Comparison of ENCODE assay signal across 9 mouse cellular contexts in genomic region chr2:131561891-131562585, GRCm38 (mm10). TPM values are rescaled to one million over a fixed set of nuclear protein-coding genes. Genes with fewer than 3 reads are reported as not detected.
DNase-seq lines count a peak whose midpoint lies in the region; TF ChIP-seq lines count a peak whose summit lies in the region.
"Had no signal": no experiment of that assay in that cellular context is flagged by ENCODE, and none has a peak within 500 bp of the region (broad histone marks: within the 10 kb centered on the region; RNA-seq: fewer than 3 reads in every experiment).

Adra1d (minus strand) TSS chr2:131562283.

- H3K27me3 ChIP-seq in myocyte (ENCODE audit: control insufficient read depth, insufficient read depth, insufficient read length), result no peaks in the 10 kb centered on the region

- peak; percentile 29 for DNase-seq in ovary, postnatal 14 days (ENCODE audit: low spot score)
- no peak for DNase-seq in ovary, postnatal 10 days (ENCODE audit: low spot score)
- DNase-seq in embryo, embryonic 11 days, result peak; percentile 49
- peak; percentile 51 to 56 for DNase-seq in heart, postnatal 14 days
- peak in 1 of 2 experiments; percentile 62 for DNase-seq in left cerebral cortex, postnatal 10 days (ENCODE audit: extremely low spot score in 1 of 2, low spot score in 2 of 2)
- no peak for DNase-seq in cerebellum, adult 9-11 months
- no peak for DNase-seq in right cerebral cortex, adult 18-20 months

- intact Hi-C loops in heart, postnatal 14 days (cut with DNase I), result loop anchor here (1.0 to 5.0 kb wide), 4 partner anchors 110 to 390 kb away; partner anchors contain the start of gene Prnd
- intact Hi-C loops in left cerebral cortex, postnatal 10 days (cut with DNase I), result loop anchor here (2.0 to 5.0 kb wide), 3 partner anchors 100 to 251 kb away; no protein-coding TSS in a partner anchor

- no peaks in the 10 kb centered on the region for H3K36me3 ChIP-seq in myocyte (ENCODE audit: control insufficient read depth, insufficient read depth)

- peak within 1 kb of the TSS; percentile 22 for H3K4me3 ChIP-seq in myocyte

- H3K4me2 ChIP-seq in myocyte (ENCODE audit: low read depth), result peak within 1 kb of the TSS; percentile 57

- H3K79me2 ChIP-seq in myocyte (ENCODE audit: control insufficient read depth, insufficient read depth), result no peaks in the 10 kb centered on the region

- H3ac ChIP-seq in myocyte (ENCODE audit: control insufficient read depth, insufficient read length), result peak within 1 kb of the TSS; percentile 42

- TF ChIP-seq POLR2A in myocyte (IDR thresholded peaks at IDR 0.05; ENCODE audit: insufficient read length, low read depth), result no peak

TF ChIP-seq in myocyte, 11 proteins besides CTCF, POLR2A, EP300 and RAD21:
- TF ChIP-seq TCF3 (IDR thresholded peaks at IDR 0.05; ENCODE audit: insufficient read length, low read depth), result no peak
- TF ChIP-seq E2F4 (IDR thresholded peaks at IDR 0.05; ENCODE audit: insufficient read depth), result no peak
- TF ChIP-seq REST (IDR thresholded peaks at IDR 0.05; ENCODE audit: insufficient read depth, insufficient read length), result no peak
- TF ChIP-seq POLR2AphosphoS2 (IDR thresholded peaks at IDR 0.05; ENCODE audit: insufficient read length, low read depth), result no peak
- no peak for TF ChIP-seq MYOG (IDR thresholded peaks at IDR 0.05; ENCODE audit: control insufficient read depth in 1 of 3, insufficient read depth in 1 of 3, insufficient read length in 2 of 3, low read depth in 2 of 3)
- TF ChIP-seq MAX (IDR thresholded peaks at IDR 0.05; ENCODE audit: low read depth), result no peak
- no peak for TF ChIP-seq CEBPB (IDR thresholded peaks at IDR 0.05; ENCODE audit: insufficient read depth, poor library complexity, severe bottlenecking)
- TF ChIP-seq MYOD1 (IDR thresholded peaks at IDR 0.05; ENCODE audit: control insufficient read depth in 1 of 3, insufficient read length in 2 of 3, low read depth in 2 of 3), result peak in 1 of 3 experiments; percentile 10

RNA-seq across cellular contexts. Expression of gene Adra1d, which starts in this region (rescaled TPM):
- total RNA-seq in heart, postnatal 14 days (2021), result 1 to 10 TPM; 4.1 to 4.6 TPM
- total RNA-seq in left cerebral cortex, postnatal 10 days (2021), result 10 to 100 TPM; 17.4 to 20.5 TPM
- polyA plus RNA-seq in myocyte (2012; fragmentation: generic; extraction: Trizol), result 1.4 TPM
- total RNA-seq: neutrophil, adult 5-6 weeks had no signal

Comparison
In these comparisons a context has a peak if more than half of its experiments do, and no peak if none do; other contexts are left out.
1. DNase-seq: peak in ovary, postnatal 14 days (single experiment), embryo, embryonic 11 days (single experiment) and heart, postnatal 14 days (2 of 2); none in ovary, postnatal 10 days (single experiment), cerebellum, adult 9-11 months (single experiment) and right cerebral cortex, adult 18-20 months (single experiment).